Mouse (Mus musculus) cerebellum, adult 2 months (tissue): ENCODE results near the gene Nek6.

Source experiments
- CTCF ChIP-seq: fragments of 200-500 bp; IDR thresholded peaks from 2 replicates; pipeline ENCODE4 v1.5.1; 2011; ENCODE audit warnings: low read depth, mild to moderate bottlenecking, control low read depth, low read length, moderate library complexity, borderline replicate concordance; ENCODE audit not compliant: insufficient read depth
- POLR2A ChIP-seq: fragments of 200-500 bp; IDR thresholded peaks from 2 replicates; pipeline ENCODE4 v1.6.1; 2011; ENCODE audit warnings: low read length, control low read depth, borderline replicate concordance; ENCODE audit not compliant: insufficient read depth

GRCm38 (mm10) chr2:38546222-38546621, 34.8 kb downstream of the Nek6 start:
- TF ChIP-seq POLR2A, result no peak
- TF ChIP-seq CTCF, result no peak
